Mouse (Mus musculus) neutrophil, adult 5-6 weeks (primary cell): ENCODE measurements at regions not wholly inside any gene's neighbourhood (a gene's known extent, or its start where the extent isn't known, plus 50 kb on each side); places are given as distances from the start of the nearest gene placed in this dataset.
A peak's percentile ranks its signal among the peaks of the same experiment; 100 is the strongest.

Experiments used
- ATAC-seq: fragments of 151-379, 151-347 bp; 2 replicates; pipeline ENCODE4 v1.8.0; 2017; ENCODE audit warnings: mild to moderate bottlenecking, moderate TSS enrichment; ENCODE audit not compliant: insufficient number of reproducible peaks, poor library complexity, low FRiP score, severe bottlenecking; ENCODE audit errors: extremely low read depth

- ATAC-seq = no peak
These were observed 171.9 kb upstream of the Nabp1 start for GRCm38 (mm10) chr1:51649963-51650652.

- ATAC-seq = no peak
These were observed 169.7 kb upstream of the Nabp1 start for GRCm38 (mm10) chr1:51647955-51648354.

GRCm38 (mm10) chr1:51644399-51644798 lies 166.2 kb upstream of the Nabp1 start:
- peak; percentile 81; the same call in 1 of the 2 replicates for ATAC-seq

- ATAC-seq = no peak
These were observed 165.4 kb upstream of the Nabp1 start for GRCm38 (mm10) chr1:51643640-51644039.

GRCm38 (mm10) chr1:51638519-51639302 lies 160.5 kb upstream of the Nabp1 start:
- no peak for ATAC-seq

GRCm38 (mm10) chr1:51635881-51636515 lies 157.8 kb upstream of the Nabp1 start:
- ATAC-seq = no peak

- no peak for ATAC-seq
These were observed 155.6 kb upstream of the Nabp1 start for GRCm38 (mm10) chr1:51633795-51634194.

GRCm38 (mm10) chr1:51632851-51633250 lies 154.6 kb upstream of the Nabp1 start:
- ATAC-seq = no peak

- ATAC-seq = no peak
These were observed 151.6 kb upstream of the Nabp1 start for GRCm38 (mm10) chr1:51629848-51630247.

GRCm38 (mm10) chr1:51628137-51628793 lies 150.0 kb upstream of the Nabp1 start:
- no peak for ATAC-seq

GRCm38 (mm10) chr1:51626303-51626702 lies 148.1 kb upstream of the Nabp1 start:
- ATAC-seq = no peak

- no peak for ATAC-seq
These were observed 146.9 kb upstream of the Nabp1 start for GRCm38 (mm10) chr1:51625079-51625478.

GRCm38 (mm10) chr1:51624551-51624950 lies 146.3 kb upstream of the Nabp1 start:
- no peak for ATAC-seq

- no peak for ATAC-seq
These were observed 144.8 kb upstream of the Nabp1 start for GRCm38 (mm10) chr1:51622986-51623385.

- ATAC-seq = no peak
These were observed 144.1 kb upstream of the Nabp1 start for GRCm38 (mm10) chr1:51622181-51622862.

GRCm38 (mm10) chr1:51621062-51621461 lies 142.8 kb upstream of the Nabp1 start:
- ATAC-seq = no peak

GRCm38 (mm10) chr1:51617502-51618251 lies 139.5 kb upstream of the Nabp1 start:
- no peak for ATAC-seq

- no peak for ATAC-seq
These were observed 137.9 kb upstream of the Nabp1 start for GRCm38 (mm10) chr1:51616091-51616490.
